Mouse (Mus musculus) testis, adult 2 months (tissue): ENCODE data around the gene Gm5286. TPM values are rescaled to one million over a fixed set of nuclear protein-coding genes. Genes with fewer than 3 reads are reported as not detected.
"Not testable (repeated sequence)": the region's sequence is repeated elsewhere in the genome, so short reads cannot be mapped to it uniquely, and the experiment has no call there.

Experiments
- H3K27ac ChIP-seq: fragments of 200-500 bp; 2 replicates; pipeline ENCODE4 v1.5.1; 2012; ENCODE audit warnings: low read depth, low read length; ENCODE audit not compliant: control insufficient read depth, insufficient read depth
- H3K27me3 ChIP-seq: fragments of 200-500 bp; 2 replicates; pipeline ENCODE4 v1.6.1; 2012; ENCODE audit warnings: mild to moderate bottlenecking, low read length, moderate library complexity; ENCODE audit not compliant: control insufficient read depth, insufficient read depth
- H3K36me3 ChIP-seq: fragments of 200-500 bp; 2 replicates; pipeline ENCODE4 v1.6.1; 2012; ENCODE audit warnings: mild to moderate bottlenecking, low read length; ENCODE audit not compliant: control insufficient read depth, insufficient read depth
- H3K4me1 ChIP-seq: fragments of 200-500 bp; 2 replicates; pipeline ENCODE4 v1.6.1; 2012; ENCODE audit warnings: low read length; ENCODE audit not compliant: control insufficient read depth, insufficient read depth
- H3K4me3 ChIP-seq: fragments of 200-500 bp; 2 replicates; pipeline ENCODE4 v1.5.1; 2012; ENCODE audit warnings: low read depth, mild to moderate bottlenecking, low read length, moderate library complexity, mixed read lengths; ENCODE audit not compliant: control insufficient read depth
- polyA plus RNA-seq: library from polyadenylated mRNA; depleted of rRNA; stranded (reverse); fragments of >200 nt; gene quantifications from 2 replicates; pipeline ENCODE4 v1.2.3, GENCODE M21; 2012; rRNA removed

Gm5286 gene
- polyA plus RNA-seq = 0.14 and 0.16 TPM in 2 replicates

DNA sequence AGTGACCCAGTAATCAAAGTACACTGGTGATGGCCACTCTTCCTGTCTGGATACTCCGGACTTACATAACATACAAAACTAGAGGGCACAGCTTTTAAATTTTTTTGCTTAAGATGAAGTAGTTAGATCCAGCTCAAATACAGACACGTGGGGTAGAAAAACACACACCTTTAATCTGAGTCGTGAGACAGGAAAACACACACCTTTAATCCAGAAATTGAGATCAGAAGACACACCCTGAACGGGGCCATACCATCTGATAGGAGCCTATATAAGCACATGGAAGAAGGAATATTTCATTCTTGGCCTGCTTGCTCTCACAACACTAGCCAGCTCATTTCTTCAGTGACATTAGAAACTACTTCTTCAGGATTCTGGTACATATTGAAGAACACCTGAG lies at the start of gene Gm5286:
TSS of gene Gm5286 (plus strand) at position 301 of the 400 bp plus-strand sequence.
- H3K27me3 ChIP-seq, H3K4me3 ChIP-seq, H3K36me3 ChIP-seq, H3K27ac ChIP-seq, H3K4me1 ChIP-seq: not testable (repeated sequence)

DNA sequence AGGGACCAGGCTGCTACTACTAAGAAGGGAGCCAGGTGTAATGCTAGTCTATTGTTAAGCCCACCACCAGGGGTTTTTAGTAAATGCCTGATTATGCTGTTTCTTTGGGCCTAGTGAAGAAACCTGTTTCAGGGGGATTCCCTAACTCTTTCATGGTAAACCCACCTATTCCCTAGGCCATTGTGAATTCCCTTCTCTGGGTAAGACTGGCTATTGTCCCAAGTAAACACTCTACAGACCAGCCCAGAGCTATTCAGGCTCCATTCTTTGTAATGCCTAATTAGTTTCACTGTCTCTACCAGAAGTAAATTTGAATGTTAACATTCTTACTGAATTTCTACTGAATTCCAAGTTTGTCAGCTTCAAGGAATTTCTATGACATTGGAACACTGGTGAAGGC lies 29.2 kb upstream of the Gm5286 start:
- not testable (repeated sequence) for H3K27ac ChIP-seq, H3K4me3 ChIP-seq, H3K27me3 ChIP-seq, H3K36me3 ChIP-seq, H3K4me1 ChIP-seq

DNA sequence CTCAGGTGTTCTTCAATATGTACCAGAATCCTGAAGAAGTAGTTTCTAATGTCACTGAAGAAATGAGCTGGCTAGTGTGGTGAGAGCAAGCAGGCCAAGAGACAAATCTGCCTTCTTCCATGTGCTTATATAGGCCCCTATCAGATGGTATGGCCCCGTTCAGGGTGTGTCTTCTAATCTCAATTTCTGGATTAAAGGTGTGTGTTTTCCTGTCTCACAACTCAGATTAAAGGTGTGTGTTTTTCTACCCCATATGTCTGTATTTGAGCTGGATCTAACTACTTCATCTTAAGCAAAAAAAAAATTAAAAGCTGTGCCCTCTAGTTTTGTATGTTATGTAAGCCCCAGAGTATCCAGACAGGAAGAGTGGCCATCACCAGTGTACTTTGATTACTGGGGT lies 18.4 kb upstream of the Gm5286 start, which contains the start of gene Gm10696:
TSS of gene Gm10696 (minus strand) at position 101 of the 400 bp plus-strand sequence.
- H3K4me1 ChIP-seq, H3K36me3 ChIP-seq, H3K4me3 ChIP-seq: not testable (repeated sequence)

More for the DNA sequence above, 18.4 kb upstream of the Gm5286 start, which contains the start of gene Gm10696:
- not testable (repeated sequence) for H3K27me3 ChIP-seq, H3K27ac ChIP-seq

Other genes with a start within 250 kb of the Gm5286 start
- not detected in 2 replicates for gene Tdpoz5, start 235.4 kb upstream of the Gm5286 start, polyA plus RNA-seq
- gene Gm9125, start 141.8 kb upstream of the Gm5286 start, polyA plus RNA-seq = not detected in 2 replicates
- gene Gm10697, start 124.1 kb upstream of the Gm5286 start, polyA plus RNA-seq = not detected in 2 replicates
- not detected in 2 replicates for gene Gm10696, start 18.5 kb upstream of the Gm5286 start, polyA plus RNA-seq
- not detected in 2 replicates for gene Gm4778, start 67.3 kb downstream of the Gm5286 start, polyA plus RNA-seq
- gene Them4, start 113.4 kb downstream of the Gm5286 start, polyA plus RNA-seq = 7.3 and 9.0 TPM in 2 replicates
- gene Them5, start 145.4 kb downstream of the Gm5286 start, polyA plus RNA-seq = 0.11 TPM in 1 of 2 replicates, not detected in the other
- 0.23 and 0.41 TPM in 2 replicates for gene C2cd4d, start 165.7 kb downstream of the Gm5286 start, polyA plus RNA-seq
- gene Rorc, start 176.1 kb downstream of the Gm5286 start, polyA plus RNA-seq = 1.3 and 1.5 TPM in 2 replicates
- gene Lingo4, start 201.8 kb downstream of the Gm5286 start, polyA plus RNA-seq = not detected in 2 replicates
- gene Tdrkh, start 216.6 kb downstream of the Gm5286 start, polyA plus RNA-seq = 5.5 and 8.9 TPM in 2 replicates
- 16.8 and 17.1 TPM in 2 replicates for gene Mrpl9, start 246.6 kb downstream of the Gm5286 start, polyA plus RNA-seq
- gene Oaz3, start 247.2 kb downstream of the Gm5286 start, polyA plus RNA-seq = 2,779 and 3,078 TPM in 2 replicates